In the genomic region with DNA sequence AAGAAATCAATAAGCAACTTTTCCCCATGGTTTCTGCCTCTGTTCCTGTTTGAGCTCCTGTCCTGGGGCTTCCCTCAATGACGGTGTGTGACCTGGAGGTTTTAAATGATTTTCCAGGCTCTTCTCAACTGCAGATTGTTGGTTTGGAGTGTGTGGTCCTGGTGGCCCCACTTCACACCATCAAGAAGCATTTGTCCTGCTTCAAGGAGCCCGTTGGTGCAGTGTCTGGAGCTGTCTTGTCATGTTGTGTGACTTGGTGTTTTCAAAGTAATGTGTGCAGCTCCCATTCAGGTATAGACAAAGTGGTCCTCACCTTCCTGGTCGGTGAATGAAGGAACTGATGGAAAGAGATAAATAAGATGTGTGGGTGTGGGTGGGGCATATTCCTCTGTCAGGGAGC, we compare ENCODE assay signal across 30 mouse cellular contexts. TPM values are rescaled to one million over a fixed set of nuclear protein-coding genes. Genes with fewer than 3 reads are reported as not detected.
DNase-seq lines count a peak whose midpoint lies in the region; ATAC-seq lines count a peak whose summit lies in the region.
"Had no signal": no experiment of that assay in that cellular context is flagged by ENCODE, and none has a peak within 500 bp of the region (broad histone marks: within the 10 kb centered on the region; RNA-seq: fewer than 3 reads in every experiment).

No protein-coding gene starts in this region.

- H3K4me2 ChIP-seq in liver, embryonic 12.5 days = no peak overlapping the region; the same call in 1 of the 2 replicates
- H3K4me2 ChIP-seq in liver, embryonic 15.5 days = no peak overlapping the region
- H3K4me2 ChIP-seq in midbrain, embryonic 16.5 days (ENCODE audit: low read length) = no peak overlapping the region
- H3K4me2 ChIP-seq in hindbrain, embryonic 14.5 days (replicated peaks) = no peak overlapping the region
- H3K4me2 ChIP-seq: embryonic facial prominence, embryonic 12.5 days; embryonic facial prominence, embryonic 15.5 days; heart, embryonic 11.5 days; heart, embryonic 15.5 days; hindbrain, embryonic 15.5 days had no signal

- peak; percentile 42 for DNase-seq in c-Kit-negative CD71-positive TER-119-positive erythroid progenitor cells, embryonic 14.5 days (ENCODE audit: low read depth, low spot score)
- DNase-seq in embryonic facial prominence, embryonic 10.5 days (ENCODE audit: low spot score) = no peak
- DNase-seq in cerebellum, adult 9-10 months = no peak
- no peak for DNase-seq in hindbrain, embryonic 14.5 days (ENCODE audit: low spot score)
- no peak for DNase-seq in right cerebral cortex, adult 2 months (ENCODE audit: low spot score in 2 of 2)
- DNase-seq: adrenal gland, adult 2 months; adrenal gland, postnatal 14 days; cerebellum, adult 11-12 months; cerebellum, adult 8-10 months; cerebellum, postnatal 14 days; forebrain, postnatal 0 days; gastrocnemius, postnatal 14 days; heart, adult 18-20 months; heart, postnatal 10 days; heart, postnatal 4 days had no signal

- H3K27ac ChIP-seq in embryonic facial prominence, embryonic 10.5 days (replicated peaks) = 0 out of 2 replicates have a peak overlapping the region, but pooled peaks have one; percentile 57
- H3K27ac ChIP-seq in liver, embryonic 12.5 days = peak overlapping the region; percentile 100
- peak overlapping the region; percentile 94 for H3K27ac ChIP-seq in liver, embryonic 15.5 days (replicated peaks)
- H3K27ac ChIP-seq in midbrain, embryonic 16.5 days (ENCODE audit: low read length) = no peak overlapping the region
- H3K27ac ChIP-seq in hindbrain, embryonic 14.5 days = no peak overlapping the region
- H3K27ac ChIP-seq: embryonic facial prominence, embryonic 12.5 days; embryonic facial prominence, embryonic 15.5 days; heart, embryonic 15.5 days; hindbrain, embryonic 15.5 days had no signal

- H3K4me3 ChIP-seq in embryonic facial prominence, embryonic 10.5 days = no peak overlapping the region
- H3K4me3 ChIP-seq in liver, embryonic 12.5 days = no peak overlapping the region
- no peak overlapping the region for H3K4me3 ChIP-seq in liver, embryonic 15.5 days (replicated peaks)
- no peak overlapping the region for H3K4me3 ChIP-seq in midbrain, embryonic 16.5 days (ENCODE audit: low read depth, low read length)
- no peak overlapping the region for H3K4me3 ChIP-seq in hindbrain, embryonic 14.5 days (replicated peaks; ENCODE audit: low read length)
- H3K4me3 ChIP-seq: embryonic facial prominence, embryonic 12.5 days; embryonic facial prominence, embryonic 15.5 days; gastrocnemius, adult 2 months; heart, embryonic 15.5 days; hindbrain, embryonic 15.5 days had no signal

- H3K9me3 ChIP-seq in embryonic facial prominence, embryonic 10.5 days = no peaks in the 10 kb centered on the region
- H3K9me3 ChIP-seq in liver, embryonic 12.5 days (replicated peaks) = no peaks in the 10 kb centered on the region
- no peaks in the 10 kb centered on the region for H3K9me3 ChIP-seq in liver, embryonic 15.5 days (replicated peaks)
- H3K9me3 ChIP-seq in midbrain, embryonic 16.5 days (replicated peaks; ENCODE audit: control insufficient read depth, low read length, poor library complexity, severe bottlenecking) = no peaks in the 10 kb centered on the region
- no peaks in the 10 kb centered on the region for H3K9me3 ChIP-seq in hindbrain, embryonic 14.5 days (ENCODE audit: control insufficient read depth, low read length)
- H3K9me3 ChIP-seq: embryonic facial prominence, embryonic 12.5 days; embryonic facial prominence, embryonic 15.5 days; heart, embryonic 15.5 days; hindbrain, embryonic 15.5 days had no signal

- H3K27me3 ChIP-seq in embryonic facial prominence, embryonic 10.5 days (replicated peaks; ENCODE audit: low read depth, poor library complexity, severe bottlenecking) = no peaks in the 10 kb centered on the region
- H3K27me3 ChIP-seq in liver, embryonic 12.5 days (replicated peaks) = no peaks in the 10 kb centered on the region
- H3K27me3 ChIP-seq in liver, embryonic 15.5 days = no peaks in the 10 kb centered on the region
- no peaks in the 10 kb centered on the region for H3K27me3 ChIP-seq in midbrain, embryonic 16.5 days (ENCODE audit: control insufficient read depth, insufficient read depth, low read depth, low read length)
- no peaks in the 10 kb centered on the region for H3K27me3 ChIP-seq in hindbrain, embryonic 14.5 days (ENCODE audit: control insufficient read depth, insufficient read depth, low read length)
- H3K27me3 ChIP-seq: embryonic facial prominence, embryonic 12.5 days; embryonic facial prominence, embryonic 15.5 days; heart, embryonic 15.5 days; hindbrain, embryonic 15.5 days had no signal

- H3K4me1 ChIP-seq in embryonic facial prominence, embryonic 10.5 days = peaks cover 22% of the 10 kb centered on the region; the same call in 1 of the 2 replicates
- H3K4me1 ChIP-seq in liver, embryonic 12.5 days = peaks cover 64% of the 10 kb centered on the region
- peaks cover 59% of the 10 kb centered on the region for H3K4me1 ChIP-seq in liver, embryonic 15.5 days (replicated peaks)
- H3K4me1 ChIP-seq in midbrain, embryonic 16.5 days (ENCODE audit: control insufficient read depth, insufficient read depth, low read length) = no peaks in the 10 kb centered on the region
- 0 out of 2 replicates have a peak, but pooled peaks cover 3% of the 10 kb centered on the region for H3K4me1 ChIP-seq in hindbrain, embryonic 14.5 days (replicated peaks; ENCODE audit: control insufficient read depth, insufficient read depth, low read length)
- H3K4me1 ChIP-seq: hindbrain, embryonic 15.5 days had no signal

- no peak for ATAC-seq in liver, embryonic 12.5 days
- ATAC-seq in liver, embryonic 15.5 days (ENCODE audit: insufficient read depth) = no peak
- ATAC-seq in midbrain, embryonic 16.5 days = no peak
- ATAC-seq in hindbrain, embryonic 14.5 days (ENCODE audit: low FRiP score) = no peak
- ATAC-seq: CD4-positive, CD25-positive, alpha-beta regulatory T cell, adult 4 months; forebrain, embryonic 14.5 days; forebrain, postnatal 0 days had no signal

- H3K9ac ChIP-seq in liver, embryonic 12.5 days = peak overlapping the region; percentile 65; the same call in 1 of the 2 replicates
- 0 out of 2 replicates have a peak overlapping the region, but pooled peaks have one; percentile 37 for H3K9ac ChIP-seq in liver, embryonic 15.5 days
- H3K9ac ChIP-seq in midbrain, embryonic 16.5 days (ENCODE audit: low read depth, low read length) = no peak overlapping the region
- H3K9ac ChIP-seq in hindbrain, embryonic 14.5 days = no peak overlapping the region
- H3K9ac ChIP-seq: embryonic facial prominence, embryonic 12.5 days; embryonic facial prominence, embryonic 15.5 days; forebrain, postnatal 0 days; heart, embryonic 15.5 days; hindbrain, embryonic 15.5 days had no signal

- 86% methylated on average over 3 of the region's 3 CpGs for WGBS in embryonic facial prominence, embryonic 10.5 days
- WGBS in liver, embryonic 12.5 days (ENCODE audit: insufficient replicate concordance) = 68% methylated on average over 3 of the region's 3 CpGs
- WGBS in liver, embryonic 15.5 days (ENCODE audit: insufficient replicate concordance) = 59% methylated on average over 3 of the region's 3 CpGs
- 82% methylated on average over 3 of the region's 3 CpGs for WGBS in midbrain, embryonic 16.5 days
- 90% methylated on average over 3 of the region's 3 CpGs for WGBS in hindbrain, embryonic 14.5 days

- no peaks in the 10 kb centered on the region for H3K36me3 ChIP-seq in embryonic facial prominence, embryonic 10.5 days (replicated peaks)
- no peaks in the 10 kb centered on the region for H3K36me3 ChIP-seq in liver, embryonic 12.5 days
- H3K36me3 ChIP-seq in liver, embryonic 15.5 days (replicated peaks) = no peaks in the 10 kb centered on the region
- no peaks in the 10 kb centered on the region for H3K36me3 ChIP-seq in midbrain, embryonic 16.5 days (ENCODE audit: control insufficient read depth, insufficient read depth, low read length)
- no peaks in the 10 kb centered on the region for H3K36me3 ChIP-seq in hindbrain, embryonic 14.5 days (replicated peaks; ENCODE audit: control insufficient read depth, insufficient read depth)
- H3K36me3 ChIP-seq: embryonic facial prominence, embryonic 12.5 days; embryonic facial prominence, embryonic 15.5 days; heart, embryonic 15.5 days; hindbrain, embryonic 15.5 days had no signal

RNA-seq across cellular contexts. Expression of a gene that starts 20.0 kb away (rescaled TPM):
- not detected in 2 replicates for polyA plus RNA-seq in embryonic facial prominence, embryonic 10.5 days (2016; fragmentation: Nextera tagmentation; extraction: Ambion mirVana)
- not detected in 2 replicates for polyA plus RNA-seq in liver, embryonic 12.5 days (2016; fragmentation: Nextera tagmentation; extraction: Ambion mirVana)
- not detected in 2 replicates for polyA plus RNA-seq in liver, embryonic 15.5 days (2015; fragmentation: Nextera tagmentation; extraction: Ambion mirVana)
- polyA plus RNA-seq in midbrain, embryonic 16.5 days (2015; fragmentation: Nextera tagmentation; extraction: Ambion mirVana) = not detected in 2 replicates
- not detected in 2 replicates for polyA plus RNA-seq in hindbrain, embryonic 14.5 days (2014; fragmentation: Nextera tagmentation; extraction: Ambion mirVana)
- polyA plus RNA-seq: adrenal gland, adult 2 months; C2C12; CD4-positive, CD25-positive, alpha-beta regulatory T cell, adult 4 months; embryonic facial prominence, embryonic 12.5 days; embryonic facial prominence, embryonic 15.5 days; forebrain, embryonic 11.5 days; forebrain, embryonic 14.5 days; forebrain, postnatal 0 days; frontal cortex, adult 2 months; heart, embryonic 11.5 days; heart, embryonic 15.5 days; hindbrain, embryonic 11.5 days; hindbrain, embryonic 15.5 days had no signal

Comparison
In these comparisons a context has a peak if more than half of its experiments do, and no peak if none do; other contexts are left out.
1. H3K27ac ChIP-seq: peak in embryonic facial prominence, embryonic 10.5 days (single experiment), liver, embryonic 12.5 days (single experiment) and liver, embryonic 15.5 days (single experiment); none in midbrain, embryonic 16.5 days (single experiment) and hindbrain, embryonic 14.5 days (single experiment).
2. H3K9ac ChIP-seq: peak in liver, embryonic 12.5 days (single experiment) and liver, embryonic 15.5 days (single experiment); none in midbrain, embryonic 16.5 days (single experiment) and hindbrain, embryonic 14.5 days (single experiment).